Mouse (Mus musculus): Measurements from ENCODE around the gene Parp4.

DNA sequence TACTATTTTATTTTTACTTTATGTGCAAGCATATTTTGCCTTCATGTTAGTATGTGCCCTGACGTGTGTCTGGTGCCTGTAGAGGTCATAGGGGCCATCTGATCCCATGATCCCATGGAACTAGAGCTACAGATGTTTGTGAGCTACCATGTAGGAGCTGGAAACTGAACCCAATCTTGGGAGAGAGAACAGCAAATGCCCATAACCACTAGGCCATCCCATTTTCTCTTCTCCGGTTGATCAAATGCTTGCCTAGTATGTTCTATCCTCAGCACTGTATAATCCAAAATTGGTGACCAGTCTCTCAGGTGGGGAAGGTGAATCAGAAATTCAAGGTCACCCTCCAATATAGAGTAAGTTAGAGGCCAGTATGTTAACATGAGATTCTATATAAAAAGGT, 2.9 kb upstream of the Parp4 start:
- TF ChIP-seq CTCF (IDR thresholded peaks at IDR 0.05; ENCODE audit: control insufficient read depth, insufficient read depth, insufficient read length) (no peak), USF1 (IDR thresholded peaks at IDR 0.05; ENCODE audit: low read depth) (no peak), MYOD1 (IDR thresholded peaks at IDR 0.05; ENCODE audit: control insufficient read depth, insufficient read length, low read depth) (no peak)
